Comparison of ENCODE assay signal across 24 mouse cellular contexts in genomic region chr5:147045929-147046328, GRCm38 (mm10). TPM values are rescaled to one million over a fixed set of nuclear protein-coding genes. Genes with fewer than 3 reads are reported as not detected.
DNase-seq lines count a peak whose midpoint lies in the region; ATAC-seq and TF ChIP-seq lines count a peak whose summit lies in the region.
"Had no signal": no experiment of that assay in that cellular context is flagged by ENCODE, and none has a peak within 500 bp of the region (broad histone marks: within the 10 kb centered on the region; RNA-seq: fewer than 3 reads in every experiment).

No protein-coding gene starts in this region.

- H3K79me2 ChIP-seq in liver, adult 2 months (ENCODE audit: control insufficient read depth, insufficient read depth, low read length) = peaks cover 67% of the 10 kb centered on the region

- DNase-seq in cerebellum, postnatal 14 days = no peak
- DNase-seq in heart, postnatal 36 days = no peak
- no peak for DNase-seq in liver, adult 2 months (ENCODE audit: extremely low read depth, low read depth, low spot score)
- DNase-seq in liver = no peak
- no peak for DNase-seq in adrenal gland, postnatal 4 days (ENCODE audit: low spot score in 2 of 2)
- DNase-seq: adrenal gland, postnatal 10 days; cerebellum, adult 18-20 months; gastrocnemius, postnatal 36 days; layer of hippocampus, postnatal 36 days; liver, postnatal 0 days; lung, postnatal 4 days; midbrain, embryonic 14.5 days had no signal

- 0 out of 2 replicates have a peak, but pooled peaks have one; percentile 18 for ATAC-seq in cerebellum, adult (ENCODE audit: insufficient number of reproducible peaks, low FRiP score, low TSS enrichment)
- ATAC-seq in heart, embryonic 16.5 days (replicated peaks; ENCODE audit: extremely low read depth, insufficient read depth, low FRiP score) = peak; percentile 31; the same call in 1 of the 2 replicates
- ATAC-seq in megakaryocyte progenitor cell, adult 5-6 weeks (replicated peaks; ENCODE audit: poor library complexity) = peak; percentile 35; the same call in 1 of the 2 replicates
- ATAC-seq: CD4-positive, CD25-positive, alpha-beta regulatory T cell, adult 4 months; liver, postnatal 0 days; Patski had no signal

- no peak overlapping the region for H3K4me2 ChIP-seq in heart, embryonic 16.5 days (ENCODE audit: low read depth, low read length)
- H3K4me2 ChIP-seq: embryonic facial prominence, embryonic 12.5 days; forebrain, embryonic 15.5 days; heart, embryonic 13.5 days; limb, embryonic 15.5 days had no signal

- no peak overlapping the region for H3K4me3 ChIP-seq in heart, embryonic 16.5 days (ENCODE audit: low read length)
- no peak overlapping the region for H3K4me3 ChIP-seq in liver, adult 2 months (ENCODE audit: insufficient read depth, low read depth, low read length)
- H3K4me3 ChIP-seq: embryonic facial prominence, embryonic 12.5 days; erythroblast, embryonic 14.5 days; forebrain, embryonic 15.5 days; heart, embryonic 13.5 days; hindbrain, embryonic 10.5 days; layer of hippocampus, adult 2 months; limb, embryonic 15.5 days had no signal

- WGBS in heart, embryonic 16.5 days = 58% methylated on average over 11 of the region's 11 CpGs
- WGBS in liver, adult 2 months = 82% methylated on average over 11 of the region's 11 CpGs

- intact Hi-C loops in heart, postnatal 36 days (cut with DNase I) = no loop called here

- peaks cover 24% of the 10 kb centered on the region for H3K4me1 ChIP-seq in heart, embryonic 16.5 days (ENCODE audit: control insufficient read depth, insufficient read depth, low read length)
- peaks cover 15% of the 10 kb centered on the region for H3K4me1 ChIP-seq in liver, adult 2 months (ENCODE audit: control insufficient read depth, insufficient read depth, low read length)

- no peaks in the 10 kb centered on the region for H3K9me3 ChIP-seq in heart, embryonic 16.5 days (replicated peaks; ENCODE audit: control insufficient read depth, low read length)
- H3K9me3 ChIP-seq: embryonic facial prominence, embryonic 12.5 days; forebrain, embryonic 15.5 days; heart, embryonic 13.5 days; hindbrain, embryonic 10.5 days; limb, embryonic 15.5 days had no signal

- TF ChIP-seq CTCF in liver, adult 2 months (IDR thresholded peaks at IDR 0.05; ENCODE audit: low read depth, low read length) = no peak

- H3K27ac ChIP-seq in heart, embryonic 16.5 days (ENCODE audit: low read length) = no peak overlapping the region
- H3K27ac ChIP-seq in liver, adult 2 months (replicated peaks; ENCODE audit: insufficient read depth, low read depth, low read length) = peak overlapping the region; percentile 61
- H3K27ac ChIP-seq: embryonic facial prominence, embryonic 12.5 days; forebrain, embryonic 15.5 days; heart, embryonic 13.5 days; hindbrain, embryonic 10.5 days; layer of hippocampus, adult 2 months; limb, embryonic 15.5 days had no signal

- H3K36me3 ChIP-seq in heart, embryonic 16.5 days (ENCODE audit: control insufficient read depth, insufficient read depth) = peaks cover 10% of the 10 kb centered on the region
- peaks cover 7% of the 10 kb centered on the region; the same call in 1 of the 2 replicates for H3K36me3 ChIP-seq in liver, adult 2 months (ENCODE audit: control insufficient read depth, insufficient read depth, low read length)
- H3K36me3 ChIP-seq: forebrain, embryonic 15.5 days had no signal

- H3K9ac ChIP-seq in heart, embryonic 16.5 days (ENCODE audit: low read length) = no peak overlapping the region
- no peak overlapping the region for H3K9ac ChIP-seq in liver, adult 2 months (ENCODE audit: low read depth, low read length)
- H3K9ac ChIP-seq: embryonic facial prominence, embryonic 12.5 days; forebrain, embryonic 15.5 days; heart, embryonic 13.5 days; limb, embryonic 15.5 days; liver, postnatal 0 days had no signal

- H3K27me3 ChIP-seq in heart, embryonic 16.5 days (ENCODE audit: control insufficient read depth, insufficient read depth, low read length) = no peaks in the 10 kb centered on the region
- H3K27me3 ChIP-seq in liver, adult 2 months (ENCODE audit: control insufficient read depth, insufficient read depth, low read length) = no peaks in the 10 kb centered on the region
- H3K27me3 ChIP-seq: embryonic facial prominence, embryonic 12.5 days; forebrain, embryonic 15.5 days; heart, embryonic 13.5 days; limb, embryonic 15.5 days; Patski had no signal

- no peak for TF ChIP-seq POLR2A in liver, adult 2 months (IDR thresholded peaks at IDR 0.05; ENCODE audit: extremely low read depth, insufficient read depth, low read length)

RNA-seq across cellular contexts. Expression of gene Lnx2, which starts 30.5 kb away (rescaled TPM):
- polyA plus RNA-seq in heart, embryonic 16.5 days (2015; fragmentation: Nextera tagmentation; extraction: Ambion mirVana) = 13.3 and 13.9 TPM in 2 replicates
- total RNA-seq in heart, postnatal 36 days (2021) = 10 to 100 TPM in 1 of 2 experiments, 1 to 10 TPM in 1; 10.0 to 10.8 TPM
- total RNA-seq in liver, adult 2 months (2014; rRNA removed) = 11.0 and 14.4 TPM in 2 replicates
- polyA plus RNA-seq in liver, adult 2 months (2012; rRNA removed) = 19.7 and 24.1 TPM in 2 replicates
- 11.9 and 12.0 TPM in 2 replicates for total RNA-seq in megakaryocyte progenitor cell, adult 5-6 weeks (2015)
- 5.1 and 5.2 TPM in 2 replicates for total RNA-seq in megakaryocyte progenitor cell, adult 5-6 weeks (2017)
- total RNA-seq in adrenal gland, postnatal 4 days (2021) = 10 to 100 TPM; 19.1 to 19.8 TPM

RNA-seq across cellular contexts. Expression of gene Polr1d, which starts 30.9 kb away (rescaled TPM):
- polyA plus RNA-seq in heart, embryonic 16.5 days (2015; fragmentation: Nextera tagmentation; extraction: Ambion mirVana) = 87.3 and 89.8 TPM in 2 replicates
- 10 to 100 TPM; 69.4 to 72.8 TPM for total RNA-seq in heart, postnatal 36 days (2021)
- total RNA-seq in liver, adult 2 months (2014; rRNA removed) = 48.5 and 52.1 TPM in 2 replicates
- polyA plus RNA-seq in liver, adult 2 months (2012; rRNA removed) = 18.2 and 21.7 TPM in 2 replicates
- 160 and 162 TPM in 2 replicates for total RNA-seq in megakaryocyte progenitor cell, adult 5-6 weeks (2015)
- total RNA-seq in megakaryocyte progenitor cell, adult 5-6 weeks (2017) = 131 and 134 TPM in 2 replicates
- total RNA-seq in adrenal gland, postnatal 4 days (2021) = 100 to 1,000 TPM; 131 to 133 TPM
